Mouse (Mus musculus) intestine, embryonic 16.5 days (tissue): ENCODE measurements around the gene Calr. TPM values are rescaled to one million over a fixed set of nuclear protein-coding genes. Genes with fewer than 3 reads are reported as not detected.
"Not testable (repeated sequence)": the region's sequence is repeated elsewhere in the genome, so short reads cannot be mapped to it uniquely, and the experiment has no call there.

Source experiments
- ATAC-seq: fragments of 200-750 bp; cut with Nextera tagmentation; 2 replicates; pipeline ENCODE4 v1.8.0; 2017; ENCODE audit warnings: moderate TSS enrichment, moderate library complexity
- H3K27ac ChIP-seq: fragments of 300-500 bp; sonication (generic); 2 replicates; pipeline ENCODE4 v1.5.1; 2014; ENCODE audit warnings: mild to moderate bottlenecking, low read length
- H3K27me3 ChIP-seq: fragments of 300-500 bp; sonication (generic); replicated peaks from 2 replicates; pipeline ENCODE4 v1.6.1; 2014; ENCODE audit warnings: low read length, control low read depth, mixed read lengths; ENCODE audit not compliant: control insufficient read depth, insufficient read depth
- H3K36me3 ChIP-seq: fragments of 300-500 bp; sonication (generic); 2 replicates; pipeline ENCODE4 v1.6.1; 2014; ENCODE audit warnings: low read length, control low read depth; ENCODE audit not compliant: control insufficient read depth, insufficient read depth
- H3K4me1 ChIP-seq: fragments of 300-500 bp; sonication (generic); 2 replicates; pipeline ENCODE4 v1.6.1; 2014; ENCODE audit warnings: low read length, control low read depth, mixed read lengths; ENCODE audit not compliant: control insufficient read depth, insufficient read depth
- H3K4me2 ChIP-seq: fragments of 300-500 bp; sonication (generic); 2 replicates; pipeline ENCODE4 v1.6.1; 2014; ENCODE audit warnings: low read depth, low read length, control low read depth
- H3K4me3 ChIP-seq: fragments of 300-500 bp; sonication (generic); 2 replicates; pipeline ENCODE4 v1.5.1; 2014; ENCODE audit warnings: mild to moderate bottlenecking, low read length
- H3K9ac ChIP-seq: fragments of 300-500 bp; sonication (generic); 2 replicates; pipeline ENCODE4 v1.6.1; 2014; ENCODE audit warnings: low read depth, low read length
- H3K9me3 ChIP-seq: fragments of 300-500 bp; sonication (generic); 2 replicates; pipeline ENCODE4 v1.6.1; 2016; ENCODE audit warnings: low read length, control low read depth; ENCODE audit not compliant: control insufficient read depth
- WGBS: fragments of 180-500 bp; shearing (Covaris S2); extraction: QIAGEN DNeasy Blood & Tissue Kit; methylation state at CpG from one replicate; pipeline ENCODE4 v1.1.7; 2014; 5-methylcytosine and 5-hydroxymethylcytosine counted together
- polyA plus RNA-seq: library from polyadenylated mRNA; unstranded; fragments of >200 nt; fragmentation: Nextera tagmentation; extraction: Ambion mirVana; gene quantifications from 2 replicates; pipeline ENCODE4 v1.2.1, GENCODE M21; 2015

Gene Calr
- polyA plus RNA-seq, 1 experiment from 2014 or later: 1,204 TPM

- 51% methylated on average over 8 of the region's 8 CpGs for WGBS
- Histone ChIP-seq H3K4me2 (no peak overlapping the region), H3K27me3 (no peaks in the 10 kb centered on the region), H3K27ac (no peak overlapping the region), H3K9me3 (no peaks in the 10 kb centered on the region), H3K4me1 (peaks cover 29% of the 10 kb centered on the region), H3K4me3 (no peak overlapping the region), H3K9ac (0 out of 2 replicates have a peak overlapping the region, but pooled peaks have one; percentile 6), H3K36me3 (peaks cover 28% of the 10 kb centered on the region)
- ATAC-seq: no peak
These were observed 9.4 kb downstream of the Calr start for GRCm38 (mm10) chr8:84837149-84837911.

DNA sequence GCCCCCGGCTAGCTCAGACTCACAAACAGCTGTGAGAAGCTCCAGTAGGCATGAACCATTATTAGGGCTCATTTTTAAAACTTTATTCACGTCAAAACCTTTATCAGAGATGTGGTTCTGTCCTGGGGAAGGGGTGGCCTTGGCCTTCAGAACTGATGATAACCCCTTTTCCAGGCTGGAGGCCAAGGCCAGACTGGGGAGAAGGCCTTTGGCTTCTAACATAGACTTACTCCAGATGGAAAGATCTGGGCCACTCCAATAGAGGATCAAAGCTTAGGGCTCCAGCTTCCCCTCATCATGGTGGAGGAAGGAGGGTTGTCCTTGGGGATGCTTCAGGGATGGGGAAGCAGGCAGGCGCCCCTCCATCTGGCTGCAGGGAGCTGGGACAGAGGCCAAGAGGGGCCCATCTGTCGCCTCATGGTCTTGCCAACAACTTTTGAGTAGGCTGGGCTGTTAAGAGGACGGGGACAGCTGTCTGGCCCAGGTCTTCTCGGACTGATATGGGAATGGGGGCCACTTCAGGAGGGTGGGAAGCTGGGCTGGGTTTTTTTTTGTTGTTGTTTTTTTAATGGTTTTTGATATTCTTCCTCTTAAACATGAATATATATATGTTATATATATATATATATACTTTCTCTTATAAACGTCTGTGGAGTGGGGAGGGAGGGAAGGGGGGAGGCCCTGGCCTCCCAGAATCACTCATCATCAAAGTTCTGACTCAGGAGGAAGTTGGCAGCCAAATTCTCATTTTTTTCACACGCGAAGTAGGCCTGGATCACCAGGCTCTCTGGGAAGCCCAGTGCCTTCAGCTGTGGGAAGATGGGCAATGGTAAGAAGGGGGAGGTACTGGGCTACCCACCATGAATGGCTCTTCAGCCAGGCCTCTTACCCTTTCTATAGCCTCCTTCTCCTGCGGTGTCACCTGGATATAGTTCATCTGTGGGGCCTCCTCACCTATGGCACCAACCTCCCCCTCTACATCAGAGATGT, 11.6 kb downstream of the Calr start:
- peaks cover 18% of the 10 kb centered on the region; the same call in 1 of the 2 replicates for H3K36me3 ChIP-seq
- no peaks in the 10 kb centered on the region for H3K27me3 ChIP-seq
- 51% methylated on average over 10 of the region's 10 CpGs for WGBS
- no peak overlapping the region for H3K9ac ChIP-seq
- H3K4me3 ChIP-seq: no peak overlapping the region
- H3K9me3 ChIP-seq: no peaks in the 10 kb centered on the region
- peaks cover 28% of the 10 kb centered on the region for H3K4me1 ChIP-seq
- 0 out of 2 replicates have a peak overlapping the region, but pooled peaks have one; percentile 15 for H3K27ac ChIP-seq
- no peak for ATAC-seq
- no peak overlapping the region for H3K4me2 ChIP-seq

- no peak for ATAC-seq
- Histone ChIP-seq H3K4me3 (no peak overlapping the region), H3K9me3 (no peaks in the 10 kb centered on the region), H3K4me1 (peaks cover 23% of the 10 kb centered on the region), H3K4me2 (no peak overlapping the region), H3K9ac (no peak overlapping the region), H3K36me3 (peaks cover 18% of the 10 kb centered on the region; the same call in 1 of the 2 replicates), H3K27me3 (no peaks in the 10 kb centered on the region), H3K27ac (0 out of 2 replicates have a peak overlapping the region, but pooled peaks have one; percentile 15)
- WGBS: 80% methylated on average over 19 of the region's 19 CpGs
These were observed 12.5 kb downstream of the Calr start for GRCm38 (mm10) chr8:84834002-84834865.

DNA sequence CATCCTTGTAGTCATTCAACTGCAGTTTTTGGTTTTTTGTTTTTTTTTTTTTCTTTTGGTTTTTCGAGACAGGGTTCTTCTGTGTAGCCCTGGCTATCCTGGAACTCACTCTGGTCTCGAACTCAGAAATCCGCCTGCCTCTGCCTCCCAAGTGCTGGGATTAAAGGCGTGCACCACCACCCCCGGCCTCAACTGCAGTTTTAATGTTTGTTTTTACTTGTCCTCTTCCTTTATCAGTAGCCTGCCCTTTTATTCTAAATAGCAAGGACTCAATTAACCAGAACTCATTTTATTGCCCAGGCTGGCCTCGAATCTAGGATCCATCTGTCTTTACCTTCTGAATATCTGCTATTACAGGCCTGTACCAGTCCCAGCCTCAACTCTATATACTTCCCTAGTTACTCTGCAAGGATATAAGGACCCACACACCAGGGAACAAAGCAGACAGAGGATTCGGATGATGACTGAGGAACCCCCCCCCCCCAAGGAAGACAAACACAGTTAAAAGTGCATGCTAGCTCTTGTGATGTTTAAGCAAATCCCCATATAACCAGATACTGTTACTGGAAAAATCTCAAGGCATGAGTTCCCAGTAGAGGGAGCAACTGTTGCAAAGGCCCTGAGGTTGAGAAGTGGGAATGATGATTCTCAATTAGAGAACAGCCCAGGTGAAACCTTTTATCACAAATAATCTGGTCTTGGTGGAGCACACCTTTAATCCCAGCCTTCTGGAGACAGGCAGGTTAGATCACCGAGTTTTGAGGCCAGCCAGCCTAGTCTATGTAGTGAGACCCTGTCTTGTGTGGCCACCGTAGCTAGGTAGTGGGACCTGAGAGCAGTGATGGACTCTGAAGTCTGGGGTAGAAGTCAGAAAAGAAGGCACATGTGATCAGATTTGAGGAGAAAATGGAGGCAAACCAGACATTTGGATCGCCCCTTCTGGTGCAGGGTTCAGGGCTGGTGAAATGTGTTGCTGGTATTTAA, 13.7 kb downstream of the Calr start:
- H3K4me2 ChIP-seq: peak overlapping the region; percentile 53
- ATAC-seq: no peak
- H3K36me3 ChIP-seq: peaks cover 16% of the 10 kb centered on the region; the same call in 1 of the 2 replicates
- no peaks in the 10 kb centered on the region for H3K27me3 ChIP-seq
- H3K27ac ChIP-seq: peak overlapping the region; percentile 94; the same call in 1 of the 2 replicates
- WGBS: 53% methylated on average over 10 of the region's 10 CpGs
- H3K4me1 ChIP-seq: peaks cover 21% of the 10 kb centered on the region
- H3K9ac ChIP-seq: peak overlapping the region; percentile 100
- no peaks in the 10 kb centered on the region for H3K9me3 ChIP-seq
- H3K4me3 ChIP-seq: peak overlapping the region; percentile 93

DNA sequence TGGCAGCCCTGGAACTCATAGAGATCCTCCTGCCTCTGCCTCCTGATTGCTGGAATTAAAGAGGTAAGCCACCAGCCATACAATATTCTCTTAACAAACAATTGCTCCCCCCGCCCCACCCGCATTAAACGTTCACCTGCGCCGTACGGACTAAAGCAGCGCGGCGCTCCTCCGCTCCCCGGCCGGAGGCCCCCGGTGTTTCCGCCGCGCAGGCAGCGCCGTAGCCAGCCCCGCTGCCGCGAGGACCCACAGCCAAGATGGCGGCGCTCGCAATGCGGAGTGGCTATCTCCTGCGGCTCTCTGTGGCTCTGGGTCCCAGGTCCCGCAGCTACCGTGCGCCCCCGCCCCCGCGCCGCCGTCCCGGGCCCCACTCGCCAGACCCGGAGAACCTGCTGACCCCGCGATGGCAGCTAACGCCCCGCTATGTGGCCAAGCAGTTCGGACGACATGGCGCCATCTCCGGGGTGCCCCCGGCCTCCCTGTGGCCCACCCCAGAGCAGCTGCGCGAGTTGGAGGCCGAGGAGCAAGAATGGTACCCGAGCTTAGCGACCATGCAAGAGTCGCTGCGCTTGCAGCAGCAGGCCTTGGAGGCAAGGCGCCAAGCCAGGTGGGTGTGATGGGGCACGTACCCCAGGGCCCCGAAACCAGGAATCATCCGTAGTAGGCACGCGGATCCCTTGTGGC, 14.6 kb downstream of the Calr start:
- peak overlapping the region; percentile 93 for H3K4me3 ChIP-seq
- H3K27me3 ChIP-seq: no peaks in the 10 kb centered on the region
- peaks cover 9% of the 10 kb centered on the region; the same call in 1 of the 2 replicates for H3K36me3 ChIP-seq
- peak overlapping the region; percentile 94 for H3K27ac ChIP-seq
- H3K4me2 ChIP-seq: peak overlapping the region; percentile 53
- under 1% methylated on average over 59 of the region's 59 CpGs for WGBS
- peaks cover 21% of the 10 kb centered on the region for H3K4me1 ChIP-seq
- peak overlapping the region; percentile 100 for H3K9ac ChIP-seq
- peak; percentile 85 for ATAC-seq
- no peaks in the 10 kb centered on the region for H3K9me3 ChIP-seq

GRCm38 (mm10) chr8:84831490-84831889, 15.2 kb downstream of the Calr start, which contains the start of gene Gadd45gip1:
TSS of gene Gadd45gip1 (plus strand) at chr8:84831522.
- H3K27ac ChIP-seq: peak within 1 kb of the TSS; percentile 94
- 75% methylated on average over 11 of the region's 11 CpGs for WGBS
- ATAC-seq: 0 out of 2 replicates have a peak, but pooled peaks have one; percentile 6

GRCm38 (mm10) chr8:84826518-84826917, 20.2 kb downstream of the Calr start:
- H3K9me3 ChIP-seq, H3K9ac ChIP-seq, H3K4me2 ChIP-seq, H3K36me3 ChIP-seq, ATAC-seq, H3K27me3 ChIP-seq, H3K27ac ChIP-seq, H3K4me3 ChIP-seq: not testable (repeated sequence)
- H3K4me1 ChIP-seq: peaks cover 10% of the 10 kb centered on the region
- WGBS: 91% methylated on average over 2 of the region's 2 CpGs

More at GRCm38 (mm10) chr8:84831490-84831889, 15.2 kb downstream of the Calr start, which contains the start of gene Gadd45gip1:
- Histone ChIP-seq H3K9me3 (no peaks in the 10 kb centered on the region), H3K4me1 (peaks cover 21% of the 10 kb centered on the region), H3K4me3 (peak within 1 kb of the TSS; percentile 93), H3K27me3 (no peaks in the 10 kb centered on the region), H3K9ac (peak within 1 kb of the TSS; percentile 100), H3K36me3 (peaks cover 8% of the 10 kb centered on the region; the same call in 1 of the 2 replicates), H3K4me2 (peak within 1 kb of the TSS; percentile 53)
